Mouse (Mus musculus) lung, postnatal 36 days (tissue): ENCODE results near the gene S100a16.
A peak's percentile ranks its signal among the peaks of the same experiment; 100 is the strongest.

Source experiments
- DNase-seq: peaks from one replicate; pipeline ENCODE4 v3.0.0; 2022; ENCODE audit warnings: mixed read lengths

Gene S100a16

GRCm38 (mm10) chr3:90586906-90587305 lies 49.9 kb downstream of the S100a16 start:
- DNase-seq: peak; percentile 87

GRCm38 (mm10) chr3:90587361-90588101 lies 50.5 kb downstream of the S100a16 start:
- peak; percentile 41 for DNase-seq

GRCm38 (mm10) chr3:90589390-90589789 lies 52.3 kb downstream of the S100a16 start:
- DNase-seq: no peak

- no peak for DNase-seq
Observed at GRCm38 (mm10) chr3:90589947-90590346, 52.9 kb downstream of the S100a16 start, which contains the start of gene S100a2. Gene S100a2, plus strand, starts transcription at chr3:90590247.
